15 mouse cellular contexts compared by ENCODE assay signal in genomic region chr5:112370236-112370813, GRCm38 (mm10). TPM values are rescaled to one million over a fixed set of nuclear protein-coding genes. Genes with fewer than 3 reads are reported as not detected.
DNase-seq lines count a peak whose midpoint lies in the region; ATAC-seq and TF ChIP-seq lines count a peak whose summit lies in the region.
"Had no signal": no experiment of that assay in that cellular context is flagged by ENCODE, and none has a peak within 500 bp of the region (broad histone marks: within the 10 kb centered on the region; RNA-seq: fewer than 3 reads in every experiment).

No protein-coding gene starts in this region.

- no peak overlapping the region for H3K4me3 ChIP-seq in bone marrow, adult 2 months (replicated peaks; ENCODE audit: control insufficient read depth, low read depth, low read length)
- no peak overlapping the region for H3K4me3 ChIP-seq in forebrain, embryonic 16.5 days (replicated peaks; ENCODE audit: low read length)
- H3K4me3 ChIP-seq in midbrain, embryonic 13.5 days (replicated peaks): no peak overlapping the region

- no peaks in the 10 kb centered on the region for H3K27me3 ChIP-seq in forebrain, embryonic 16.5 days (replicated peaks; ENCODE audit: control insufficient read depth, insufficient read depth, low read length)
- 0 out of 2 replicates have a peak, but pooled peaks cover 3% of the 10 kb centered on the region for H3K27me3 ChIP-seq in midbrain, embryonic 13.5 days

- no peaks in the 10 kb centered on the region for H3K4me1 ChIP-seq in bone marrow, adult 2 months (ENCODE audit: control insufficient read depth, insufficient read depth, low read length)
- peaks cover 29% of the 10 kb centered on the region for H3K4me1 ChIP-seq in forebrain, embryonic 16.5 days (replicated peaks; ENCODE audit: control insufficient read depth, insufficient read depth, low read length)
- H3K4me1 ChIP-seq in midbrain, embryonic 13.5 days (replicated peaks): peaks cover 54% of the 10 kb centered on the region

- H3K4me2 ChIP-seq in forebrain, embryonic 16.5 days (ENCODE audit: low read length): no peak overlapping the region
- H3K4me2 ChIP-seq in midbrain, embryonic 13.5 days (replicated peaks): no peak overlapping the region

- no peak for ATAC-seq in cerebellum, adult (ENCODE audit: insufficient number of reproducible peaks, low FRiP score, low TSS enrichment)
- no peak for ATAC-seq in forebrain, embryonic 16.5 days
- no peak for ATAC-seq in midbrain, embryonic 13.5 days
- ATAC-seq: intestine, embryonic 16.5 days had no signal

- H3K36me3 ChIP-seq in forebrain, embryonic 16.5 days (ENCODE audit: control insufficient read depth, insufficient read depth): peaks cover 4% of the 10 kb centered on the region
- peaks cover 65% of the 10 kb centered on the region for H3K36me3 ChIP-seq in midbrain, embryonic 13.5 days

- DNase-seq in cerebellum, adult 11-12 months: peak; percentile 70
- DNase-seq in testis, postnatal 14 days (ENCODE audit: low spot score): no peak
- DNase-seq in B cell, adult 2 months: no peak
- no peak for DNase-seq in spleen, adult 18-20 months
- DNase-seq: kidney, postnatal 10 days; lung, postnatal 10 days; right cerebral cortex, postnatal 14 days; thymus, postnatal 25 days had no signal

- H3K9me3 ChIP-seq in forebrain, embryonic 16.5 days (ENCODE audit: control insufficient read depth, low read length): no peaks in the 10 kb centered on the region
- no peaks in the 10 kb centered on the region for H3K9me3 ChIP-seq in midbrain, embryonic 13.5 days

- no peak overlapping the region for H3K9ac ChIP-seq in forebrain, embryonic 16.5 days (replicated peaks; ENCODE audit: low read depth, low read length)
- peak overlapping the region; percentile 36; the same call in 1 of the 2 replicates for H3K9ac ChIP-seq in midbrain, embryonic 13.5 days (replicated peaks)
- H3K9ac ChIP-seq: liver, embryonic 14.5 days had no signal

- no peak overlapping the region for H3K27ac ChIP-seq in bone marrow, adult 2 months (ENCODE audit: control insufficient read depth, insufficient read depth, low read depth, low read length, poor library complexity)
- peak overlapping the region; percentile 93 for H3K27ac ChIP-seq in forebrain, embryonic 16.5 days (ENCODE audit: low read length)
- H3K27ac ChIP-seq in midbrain, embryonic 13.5 days: peak overlapping the region; percentile 94
- H3K27ac ChIP-seq: liver, embryonic 14.5 days had no signal

- 0 out of 2 replicates have a peak, but pooled peaks have one; percentile 16 for TF ChIP-seq POLR2A in bone marrow, adult 2 months (IDR thresholded peaks at IDR 0.05; ENCODE audit: borderline replicate concordance, control insufficient read depth, low read depth, low read length)

- 86% methylated on average over 12 of the region's 12 CpGs for WGBS in bone marrow, adult 2 months
- WGBS in forebrain, embryonic 16.5 days: 76% methylated on average over 12 of the region's 12 CpGs
- 89% methylated on average over 12 of the region's 12 CpGs for WGBS in midbrain, embryonic 13.5 days

- no peak for TF ChIP-seq CTCF in bone marrow, adult 2 months (IDR thresholded peaks at IDR 0.05; ENCODE audit: control insufficient read depth, insufficient read depth, low read length)

RNA-seq across cellular contexts. Expression of gene Gm6583, which starts 14.5 kb away (rescaled TPM):
- not detected in 2 replicates for polyA plus RNA-seq in bone marrow, adult 2 months (2011; ENCODE audit: insufficient read depth, insufficient read length, low replicate concordance, missing spikeins)
- polyA plus RNA-seq in forebrain, embryonic 16.5 days (2015; fragmentation: Nextera tagmentation; extraction: Ambion mirVana): 0.09 and 0.17 TPM in 2 replicates
- polyA plus RNA-seq in midbrain, embryonic 13.5 days (2015; fragmentation: Nextera tagmentation; extraction: Ambion mirVana): 0.14 and 0.17 TPM in 2 replicates
- polyA plus RNA-seq: brain, embryonic 14.5 days had no signal

RNA-seq across cellular contexts. Expression of gene Asphd2, which starts 24.3 kb away (rescaled TPM):
- polyA plus RNA-seq in bone marrow, adult 2 months (2011; ENCODE audit: insufficient read depth, insufficient read length, low replicate concordance, missing spikeins): 1.5 TPM in 1 of 2 replicates, not detected in the other
- 41.1 and 43.8 TPM in 2 replicates for polyA plus RNA-seq in forebrain, embryonic 16.5 days (2015; fragmentation: Nextera tagmentation; extraction: Ambion mirVana)
- polyA plus RNA-seq in midbrain, embryonic 13.5 days (2015; fragmentation: Nextera tagmentation; extraction: Ambion mirVana): 37.8 and 47.6 TPM in 2 replicates

RNA-seq across cellular contexts. Expression of gene Hps4, which starts 27.4 kb away (rescaled TPM):
- 18.8 and 42.4 TPM in 2 replicates for polyA plus RNA-seq in bone marrow, adult 2 months (2011; ENCODE audit: insufficient read depth, insufficient read length, low replicate concordance, missing spikeins)
- polyA plus RNA-seq in forebrain, embryonic 16.5 days (2015; fragmentation: Nextera tagmentation; extraction: Ambion mirVana): 30.1 and 37.6 TPM in 2 replicates
- 42.6 and 43.5 TPM in 2 replicates for polyA plus RNA-seq in midbrain, embryonic 13.5 days (2015; fragmentation: Nextera tagmentation; extraction: Ambion mirVana)

RNA-seq across cellular contexts. Expression of gene Srrd, which starts 27.5 kb away (rescaled TPM):
- polyA plus RNA-seq in bone marrow, adult 2 months (2011; ENCODE audit: insufficient read depth, insufficient read length, low replicate concordance, missing spikeins): 8.0 and 14.1 TPM in 2 replicates
- polyA plus RNA-seq in forebrain, embryonic 16.5 days (2015; fragmentation: Nextera tagmentation; extraction: Ambion mirVana): 52.6 and 62.5 TPM in 2 replicates
- 50.6 and 53.8 TPM in 2 replicates for polyA plus RNA-seq in midbrain, embryonic 13.5 days (2015; fragmentation: Nextera tagmentation; extraction: Ambion mirVana)

RNA-seq across cellular contexts. Expression of gene Tfip11, which starts 44.2 kb away (rescaled TPM):
- polyA plus RNA-seq in bone marrow, adult 2 months (2011; ENCODE audit: insufficient read depth, insufficient read length, low replicate concordance, missing spikeins): 10.2 and 20.3 TPM in 2 replicates
- polyA plus RNA-seq in forebrain, embryonic 16.5 days (2015; fragmentation: Nextera tagmentation; extraction: Ambion mirVana): 34.7 and 36.7 TPM in 2 replicates
- polyA plus RNA-seq in midbrain, embryonic 13.5 days (2015; fragmentation: Nextera tagmentation; extraction: Ambion mirVana): 35.9 and 36.3 TPM in 2 replicates

Comparison
In these comparisons a context has a peak if more than half of its experiments do, and no peak if none do; other contexts are left out.
1. RNA of gene Asphd2, which starts 24.3 kb away (polyA plus RNA-seq): 37.8 to 47.6 TPM in midbrain, embryonic 13.5 days and 41.1 to 43.8 TPM in forebrain, embryonic 16.5 days; 1.5 TPM in bone marrow, adult 2 months; every median in the first group is over 10 times any median in the second.